Mouse (Mus musculus): ENCODE measurements around the gene Ddx58. TPM values are rescaled to one million over a fixed set of nuclear protein-coding genes. Genes with fewer than 3 reads are reported as not detected.

Ddx58 gene
- polyA plus RNA-seq, 1 experiment from 2014 or later = 15.0 TPM

DNA sequence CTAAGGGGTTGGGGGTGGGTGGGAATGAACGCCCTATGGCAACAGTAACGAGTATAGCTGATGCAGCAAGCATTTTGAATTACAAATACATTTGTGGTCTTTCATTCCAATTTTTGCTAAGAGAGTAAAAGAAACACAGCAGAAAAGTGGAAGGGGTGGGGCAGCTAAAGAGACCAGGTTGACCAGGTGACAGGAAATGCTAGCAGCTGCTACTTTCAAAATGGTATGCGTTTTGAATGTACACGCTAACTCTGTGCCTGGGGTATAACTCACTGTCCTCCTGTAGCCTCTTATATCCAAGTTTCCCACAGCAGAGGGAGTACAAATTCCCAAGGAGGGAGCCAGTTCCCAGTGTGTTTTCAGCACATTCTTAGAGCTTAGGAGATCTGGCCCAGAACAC, 2.8 kb downstream of the Ddx58 start:
- POLR2A ChIA-PET = no interaction called here
- in situ Hi-C loops (cut with MboI; ENCODE audit: low pct_unique_long_range_greater_than_20kb) = no loop called here

DNA sequence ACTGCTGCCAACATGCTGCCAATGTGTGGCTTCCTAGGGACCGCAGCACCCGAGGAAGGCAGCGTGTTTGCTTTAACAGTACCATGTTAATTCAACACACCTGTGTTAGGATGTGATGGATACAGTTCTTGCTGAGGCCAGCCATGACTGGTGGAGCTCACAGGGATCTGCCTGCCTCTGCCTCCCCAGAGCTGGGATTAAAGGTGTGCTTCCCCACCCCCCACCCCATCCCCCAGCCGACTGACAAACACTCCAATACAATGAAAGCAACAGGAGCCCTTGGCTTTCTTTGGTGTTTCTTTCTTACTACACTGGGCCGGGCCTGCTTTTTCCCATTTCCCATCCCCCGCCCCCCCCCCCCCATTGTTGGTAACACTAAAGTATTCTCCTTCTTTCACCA, 5.4 kb downstream of the Ddx58 start:
- ChIA-PET CTCF (no interaction called here), POLR2A (no interaction called here)
- DNase-seq (ENCODE audit: low read depth, low spot score) = no peak
- TF ChIP-seq CTCF (IDR thresholded peaks at IDR 0.05) = no peak
- ATAC-seq = no peak
- H3K27me3 ChIP-seq = no peaks in the 10 kb centered on the region
- in situ Hi-C loops (cut with MboI; ENCODE audit: low pct_unique_long_range_greater_than_20kb) = no loop called here

More for the DNA sequence above, 2.8 kb downstream of the Ddx58 start:
- ATAC-seq (no peak), DNase-seq (ENCODE audit: low read depth, low spot score) (no peak)
- TF ChIP-seq CTCF (IDR thresholded peaks at IDR 0.05) = no peak
- CTCF ChIA-PET = no interaction called here
- H3K27me3 ChIP-seq = no peaks in the 10 kb centered on the region

DNA sequence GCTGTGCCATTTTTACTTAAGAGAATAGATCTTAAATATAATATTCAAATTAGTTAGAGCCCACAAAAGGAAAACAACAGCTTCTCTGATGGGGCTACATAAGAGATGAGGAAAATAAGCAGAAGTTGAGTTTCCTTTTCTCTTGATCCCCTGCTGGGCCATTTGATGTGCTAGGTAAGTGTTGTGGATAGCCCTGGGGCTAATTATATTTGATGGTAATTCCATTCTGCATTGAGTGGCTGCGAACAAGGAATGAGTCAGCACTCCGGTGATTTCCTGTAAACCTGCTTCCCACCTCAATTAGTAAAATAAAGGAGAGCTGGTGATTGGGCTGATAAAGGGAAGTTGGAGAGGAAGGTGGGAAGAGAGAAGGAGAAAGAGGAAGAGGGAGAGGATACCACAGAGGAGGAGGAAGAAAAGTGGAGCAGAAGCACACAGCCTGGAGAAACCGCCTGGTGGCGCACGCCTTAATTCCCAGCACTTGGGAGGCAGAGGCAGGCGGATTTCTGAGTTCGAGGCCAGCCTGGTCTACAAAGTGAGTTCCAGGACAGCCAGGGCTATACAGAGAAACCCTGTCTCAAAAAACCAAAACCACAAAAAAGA, 6.5 kb downstream of the Ddx58 start:
- ChIA-PET POLR2A (no interaction called here), CTCF (no interaction called here)
- no peak for TF ChIP-seq CTCF (IDR thresholded peaks at IDR 0.05)
- in situ Hi-C loops (cut with MboI; ENCODE audit: low pct_unique_long_range_greater_than_20kb) = no loop called here
- no peaks in the 10 kb centered on the region for H3K27me3 ChIP-seq
- DNase-seq (ENCODE audit: low read depth, low spot score) = no peak
- no peak for ATAC-seq

DNA sequence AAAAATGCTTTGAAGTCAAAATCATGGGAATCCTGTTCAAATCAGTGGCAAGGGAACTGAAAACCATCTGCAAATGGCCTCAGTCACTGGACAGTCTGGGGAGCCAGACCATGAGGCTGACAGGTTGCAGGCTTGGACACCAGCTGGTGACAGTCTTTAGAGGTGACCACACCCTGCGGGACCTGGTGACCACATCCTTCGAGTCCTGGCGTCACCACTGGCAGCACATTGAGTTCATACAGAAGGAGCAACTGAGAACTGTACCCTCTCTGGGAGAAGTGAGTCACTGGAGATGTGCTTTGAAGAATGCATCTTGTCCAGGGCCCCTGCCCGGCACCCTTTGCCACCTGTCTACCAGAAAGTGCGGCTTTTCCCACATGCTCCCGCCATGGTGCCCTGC, 9.9 kb downstream of the Ddx58 start:
- ATAC-seq = no peak
- DNase-seq (ENCODE audit: low read depth, low spot score) = no peak
- no peak for TF ChIP-seq CTCF (IDR thresholded peaks at IDR 0.05)
- no peaks in the 10 kb centered on the region for H3K27me3 ChIP-seq
- in situ Hi-C loops (cut with MboI; ENCODE audit: low pct_unique_long_range_greater_than_20kb) = no loop called here
- POLR2A ChIA-PET = no interaction called here
- CTCF ChIA-PET = no interaction called here

DNA sequence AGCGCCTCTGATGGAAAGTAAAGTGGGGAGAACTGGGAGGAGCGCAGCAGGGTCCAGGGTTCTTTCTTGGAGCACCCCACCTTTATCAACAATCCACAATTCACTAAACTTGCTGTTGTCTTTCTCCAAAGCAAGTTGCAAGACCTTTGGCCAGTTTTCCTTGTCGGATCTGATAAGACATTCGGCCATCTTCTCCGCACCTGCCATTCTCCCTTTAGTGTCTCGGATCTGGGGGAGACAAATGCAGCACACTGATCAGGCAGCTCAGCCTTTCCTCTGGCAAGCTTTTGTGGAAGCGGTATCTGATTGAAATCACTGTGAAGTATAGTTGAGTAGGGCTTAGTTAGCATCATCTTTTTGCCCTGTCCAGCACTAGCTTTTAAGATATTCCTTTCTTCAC, 11.7 kb downstream of the Ddx58 start:
- H3K27me3 ChIP-seq = no peaks in the 10 kb centered on the region
- POLR2A ChIA-PET = no interaction called here
- in situ Hi-C loops (cut with MboI; ENCODE audit: low pct_unique_long_range_greater_than_20kb) = no loop called here
- no peak for TF ChIP-seq CTCF (IDR thresholded peaks at IDR 0.05)
- no peak for ATAC-seq
- DNase-seq (ENCODE audit: low read depth, low spot score) = no peak
- CTCF ChIA-PET = interaction anchor here (0.9 kb wide), 1 partner anchor 32 kb away, joined by 3 read pairs; no protein-coding TSS in a partner anchor

DNA sequence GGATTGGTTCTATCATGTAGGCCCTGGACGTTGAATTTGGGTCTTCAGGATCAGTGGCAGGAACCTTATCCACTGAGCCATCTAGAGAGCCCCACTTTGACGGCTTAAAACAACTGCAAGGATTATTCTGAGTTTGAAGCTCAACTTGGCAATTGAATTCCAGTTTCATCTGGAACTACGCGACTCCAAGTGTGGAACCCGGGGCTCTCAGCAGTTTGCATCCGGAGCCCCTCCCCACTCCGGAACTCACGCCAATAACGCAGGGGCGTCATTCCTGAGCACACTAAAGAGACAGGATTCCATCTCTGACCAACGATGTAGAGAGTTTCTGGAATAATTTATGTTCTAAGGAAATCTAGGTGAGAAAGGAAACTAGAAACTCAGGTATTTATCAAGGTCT, 12.5 kb downstream of the Ddx58 start:
- in situ Hi-C loops (cut with MboI; ENCODE audit: low pct_unique_long_range_greater_than_20kb) = no loop called here
- TF ChIP-seq CTCF (IDR thresholded peaks at IDR 0.05) = no peak
- DNase-seq (ENCODE audit: low read depth, low spot score) (no peak), ATAC-seq (no peak)
- ChIA-PET POLR2A (no interaction called here), CTCF (interaction anchor here (0.9 kb wide), 1 partner anchor 32 kb away, joined by 3 read pairs; no protein-coding TSS in a partner anchor)
- H3K27me3 ChIP-seq = no peaks in the 10 kb centered on the region

DNA sequence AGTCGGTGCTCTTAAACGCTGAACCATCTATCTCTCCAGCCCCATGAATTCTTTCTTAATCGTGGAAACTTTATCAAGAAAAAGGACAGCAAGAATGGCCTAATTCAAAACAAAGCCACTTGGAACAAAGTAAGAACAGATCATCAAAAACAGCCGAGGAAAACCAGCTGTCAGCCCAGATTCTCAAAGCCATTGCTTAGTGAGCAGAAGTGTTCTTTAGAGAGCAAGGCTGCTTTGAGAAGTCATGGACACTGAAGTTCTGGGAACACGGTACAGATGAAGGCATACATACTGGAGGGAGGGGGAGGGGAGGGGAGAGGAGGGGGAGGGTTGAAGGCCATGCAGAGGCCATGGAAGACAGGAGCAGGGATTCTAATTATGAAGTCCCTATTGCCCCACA, 13.5 kb downstream of the Ddx58 start:
- no peak for TF ChIP-seq CTCF (IDR thresholded peaks at IDR 0.05)
- no peaks in the 10 kb centered on the region for H3K27me3 ChIP-seq
- in situ Hi-C loops (cut with MboI; ENCODE audit: low pct_unique_long_range_greater_than_20kb) = no loop called here
- no peak for DNase-seq (ENCODE audit: low read depth, low spot score)
- POLR2A ChIA-PET = no interaction called here
- no peak for ATAC-seq
- CTCF ChIA-PET = no interaction called here

DNA sequence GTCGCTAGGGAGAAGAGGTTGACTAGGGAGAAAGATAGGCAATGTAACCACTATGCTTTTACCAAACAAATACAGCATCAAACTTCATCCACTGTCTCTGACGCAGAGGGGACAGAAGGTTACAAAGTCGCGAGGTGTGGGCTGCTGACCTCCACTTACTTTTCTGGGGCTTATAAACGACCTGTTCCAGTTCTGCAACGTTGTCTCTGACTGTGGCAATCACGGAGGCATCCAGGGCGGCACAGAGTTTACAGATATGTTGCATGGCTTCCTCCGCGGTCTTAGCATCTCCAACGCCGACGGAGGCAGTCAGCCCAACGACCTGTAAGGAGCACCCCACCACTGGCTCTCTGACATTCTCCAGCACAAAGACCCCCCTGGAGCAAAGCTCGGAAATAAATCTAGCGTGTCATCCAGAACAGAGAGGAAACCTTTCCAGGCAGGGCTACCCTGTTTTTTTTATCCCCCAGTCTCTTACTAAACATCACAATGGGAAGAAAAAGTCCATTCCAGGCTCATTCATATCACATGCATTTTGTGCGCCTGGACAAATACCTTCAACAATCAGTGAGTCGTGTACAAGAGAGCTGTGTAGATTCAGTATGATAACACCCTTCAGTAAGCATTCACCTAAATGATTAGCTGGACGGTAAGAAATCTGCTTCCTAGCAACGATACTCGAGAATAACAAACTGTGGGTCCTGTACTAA, 17.6 kb downstream of the Ddx58 start:
- in situ Hi-C loops (cut with MboI; ENCODE audit: low pct_unique_long_range_greater_than_20kb) = no loop called here
- TF ChIP-seq CTCF (IDR thresholded peaks at IDR 0.05) = no peak
- POLR2A ChIA-PET = interaction anchor here (1.0 kb wide), 1 partner anchor 12 kb away, joined by 4 read pairs; no protein-coding TSS in a partner anchor
- no peaks in the 10 kb centered on the region for H3K27me3 ChIP-seq
- DNase-seq (ENCODE audit: low read depth, low spot score) = no peak
- CTCF ChIA-PET = interaction anchor here (1.4 kb wide), 1 partner anchor 8 kb away, joined by 3 read pairs; no protein-coding TSS in a partner anchor
- no peak for ATAC-seq

DNA sequence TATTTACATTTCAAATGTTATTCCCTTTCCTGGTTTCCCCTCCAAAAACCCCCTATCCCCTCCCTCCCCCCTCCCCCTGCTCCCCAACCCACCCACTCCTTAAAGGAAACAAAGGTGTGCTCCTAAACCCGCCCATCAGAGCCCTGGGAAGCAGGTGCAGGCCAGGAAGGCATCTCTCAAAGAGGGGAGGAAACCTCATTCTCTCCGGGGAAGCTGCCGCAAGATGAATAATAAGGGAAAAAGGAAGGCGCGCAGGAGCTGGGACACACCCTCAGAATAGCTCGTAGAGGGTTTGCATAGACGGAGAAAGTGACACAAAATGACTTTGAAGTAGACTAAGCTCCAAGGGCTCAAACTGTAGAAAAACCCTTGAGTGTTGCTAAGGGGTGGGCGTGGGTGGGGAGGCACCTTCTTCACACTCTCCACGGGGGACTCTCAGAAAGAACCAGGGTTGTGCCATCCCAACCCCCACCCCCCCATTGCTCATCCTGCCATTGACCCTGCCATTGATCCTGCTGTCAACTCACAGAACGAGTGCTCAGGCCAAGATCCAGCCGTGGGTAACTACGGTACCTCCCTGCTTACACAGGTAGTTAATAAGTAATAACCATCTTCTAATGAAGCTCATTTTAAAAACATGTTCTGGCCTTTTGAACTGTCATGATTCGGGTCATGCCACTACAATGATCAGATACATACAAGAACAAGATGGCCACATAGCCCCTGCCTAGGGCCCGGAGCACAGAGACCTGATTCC, 18.4 kb downstream of the Ddx58 start:
- ATAC-seq (no peak), DNase-seq (ENCODE audit: low read depth, low spot score) (no peak)
- ChIA-PET POLR2A (interaction anchor here (1.0 kb wide), 1 partner anchor 11 kb away, joined by 4 read pairs; no protein-coding TSS in a partner anchor), CTCF (interaction anchor here (1.4 kb wide), 1 partner anchor 9 kb away, joined by 3 read pairs; no protein-coding TSS in a partner anchor)
- no peak for TF ChIP-seq CTCF (IDR thresholded peaks at IDR 0.05)
- no peaks in the 10 kb centered on the region for H3K27me3 ChIP-seq
- in situ Hi-C loops (cut with MboI; ENCODE audit: low pct_unique_long_range_greater_than_20kb) = no loop called here

DNA sequence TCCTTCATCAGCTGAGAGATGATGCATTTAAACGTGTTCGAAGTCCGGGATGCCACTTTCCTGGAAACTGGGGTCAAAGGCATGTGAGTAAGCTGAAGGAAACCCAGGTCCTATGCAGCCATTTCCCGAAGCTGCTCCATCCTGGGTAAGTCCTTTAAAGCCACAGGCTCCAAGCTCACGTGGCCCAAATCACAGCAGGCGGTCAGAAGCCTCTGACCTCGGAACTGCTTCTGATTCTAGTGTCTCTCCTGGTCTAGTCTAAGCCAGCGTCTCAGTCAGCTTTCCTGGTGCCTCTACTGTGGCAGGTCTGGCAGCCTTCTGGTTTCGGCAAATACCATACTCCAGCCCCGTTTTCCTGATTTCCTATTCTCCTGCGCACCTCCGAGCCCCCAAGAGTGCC, 19.2 kb downstream of the Ddx58 start:
- no peak for TF ChIP-seq CTCF (IDR thresholded peaks at IDR 0.05)
- CTCF ChIA-PET = interaction anchor here (1.4 kb wide), 1 partner anchor 10 kb away, joined by 3 read pairs; no protein-coding TSS in a partner anchor
- H3K27me3 ChIP-seq = no peaks in the 10 kb centered on the region
- POLR2A ChIA-PET = no interaction called here
- ATAC-seq (no peak), DNase-seq (ENCODE audit: low read depth, low spot score) (no peak)
- in situ Hi-C loops (cut with MboI; ENCODE audit: low pct_unique_long_range_greater_than_20kb) = no loop called here

DNA sequence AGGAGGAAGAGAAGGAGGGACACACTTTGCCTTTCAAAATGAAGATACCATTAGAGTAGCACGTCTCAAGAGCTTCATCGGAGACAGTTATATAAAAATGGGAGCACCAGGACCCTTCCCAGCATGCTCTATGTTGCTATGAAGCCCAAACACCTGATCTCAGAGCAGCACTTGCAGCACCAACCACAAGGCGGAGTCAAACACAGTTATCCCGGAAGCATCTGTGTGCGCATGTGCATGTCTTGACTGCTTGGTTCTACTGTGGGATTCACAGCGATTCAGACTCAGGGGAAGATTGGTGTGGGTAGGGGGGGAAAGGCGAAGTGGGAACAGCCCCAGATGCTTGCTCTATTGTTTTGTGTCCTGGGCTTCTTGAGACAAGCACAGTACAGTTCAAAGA, 21.2 kb downstream of the Ddx58 start:
- ATAC-seq (no peak), DNase-seq (ENCODE audit: low read depth, low spot score) (no peak)
- ChIA-PET POLR2A (interaction anchor here (0.6 kb wide), 1 partner anchor 11 kb away, joined by 3 read pairs; no protein-coding TSS in a partner anchor), CTCF (no interaction called here)
- TF ChIP-seq CTCF (IDR thresholded peaks at IDR 0.05) = no peak
- in situ Hi-C loops (cut with MboI; ENCODE audit: low pct_unique_long_range_greater_than_20kb) = no loop called here
- H3K27me3 ChIP-seq = no peaks in the 10 kb centered on the region
